Mouse (Mus musculus) liver, embryonic 13.5 days (tissue): ENCODE measurements around the gene 4930474N05Rik. TPM values are rescaled to one million over a fixed set of nuclear protein-coding genes. Genes with fewer than 3 reads are reported as not detected.

Experiments
- ATAC-seq: fragments of 200-750 bp; cut with Nextera tagmentation; 2 replicates; pipeline ENCODE4 v1.8.0; 2017; ENCODE audit warnings: low read depth, mild to moderate bottlenecking, moderate number of reproducible peaks, moderate library complexity
- DNase-seq: peaks from one replicate; pipeline ENCODE4 v3.0.0; 2022
- H3K27ac ChIP-seq: fragments of 300-500 bp; sonication (generic); 2 replicates; pipeline ENCODE4 v1.5.1; 2015; ENCODE audit warnings: moderate library complexity, mild to moderate bottlenecking, inconsistent platforms
- H3K27me3 ChIP-seq: fragments of 300-500 bp; sonication (generic); 2 replicates; pipeline ENCODE4 v1.6.1; 2015; ENCODE audit warnings: mild to moderate bottlenecking, inconsistent platforms
- H3K36me3 ChIP-seq: fragments of 300-500 bp; sonication (generic); 2 replicates; pipeline ENCODE4 v1.6.1; 2015; ENCODE audit warnings: mild to moderate bottlenecking, inconsistent platforms
- H3K4me1 ChIP-seq: fragments of 300-500 bp; sonication (generic); replicated peaks from 2 replicates; pipeline ENCODE4 v1.6.1; 2015; ENCODE audit warnings: inconsistent platforms
- H3K4me2 ChIP-seq: fragments of 300-500 bp; sonication (generic); 2 replicates; pipeline ENCODE4 v1.6.1; 2015; ENCODE audit warnings: inconsistent platforms, mild to moderate bottlenecking, moderate library complexity
- H3K4me3 ChIP-seq: fragments of 300-500 bp; sonication (generic); replicated peaks from 2 replicates; pipeline ENCODE4 v1.5.1; 2015; ENCODE audit warnings: mild to moderate bottlenecking, inconsistent platforms
- H3K9ac ChIP-seq: fragments of 300-500 bp; sonication (generic); 2 replicates; pipeline ENCODE4 v1.6.1; 2015; ENCODE audit warnings: mild to moderate bottlenecking, inconsistent platforms
- H3K9me3 ChIP-seq: fragments of 300-500 bp; sonication (generic); replicated peaks from 2 replicates; pipeline ENCODE4 v1.6.1; 2016; ENCODE audit warnings: inconsistent platforms
- WGBS: fragments of 180-500 bp; shearing (Covaris S2); methylation state at CpG from one replicate; pipeline ENCODE4 v1.1.7; 2015; ENCODE audit not compliant: insufficient replicate concordance; 5-methylcytosine and 5-hydroxymethylcytosine counted together
- polyA plus RNA-seq: library from polyadenylated mRNA; unstranded; fragments of >200 nt; fragmentation: Nextera tagmentation; extraction: Ambion mirVana; gene quantifications from 2 replicates; pipeline ENCODE4 v1.2.1, GENCODE M21; 2015

The 4930474N05Rik gene
- polyA plus RNA-seq: not detected in 2 replicates

DNA sequence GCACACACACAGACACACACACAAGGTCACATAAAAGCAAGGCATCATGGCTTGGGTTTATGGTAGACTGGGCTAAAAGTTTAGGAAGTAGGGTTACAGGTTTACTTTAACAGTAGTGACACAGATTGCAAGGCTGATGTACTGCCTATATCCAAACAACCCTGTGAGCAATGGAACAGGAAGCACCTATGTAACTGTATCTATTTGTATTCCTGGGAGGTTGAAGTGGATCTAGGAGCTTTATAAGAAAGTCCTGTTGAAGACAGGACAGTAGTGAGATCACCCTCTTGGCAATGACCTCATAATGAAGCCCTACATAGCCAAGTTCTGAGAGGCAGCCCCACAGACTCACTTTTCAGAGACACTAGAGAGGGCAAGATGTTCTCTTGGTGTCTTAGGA, at the start of gene 4930474N05Rik:
TSS of gene 4930474N05Rik (plus strand) at position 301 of the 400 bp plus-strand sequence.
- Histone ChIP-seq H3K4me3 (no peak within 1 kb of the TSS), H3K9me3 (no peaks in the 10 kb centered on the region), H3K4me1 (no peaks in the 10 kb centered on the region), H3K36me3 (no peaks in the 10 kb centered on the region), H3K9ac (no peak within 1 kb of the TSS), H3K27ac (no peak within 1 kb of the TSS), H3K27me3 (no peaks in the 10 kb centered on the region), H3K4me2 (no peak within 1 kb of the TSS)
- DNase-seq: no peak
- no peak for ATAC-seq

- no peak overlapping the region for H3K27ac ChIP-seq
Observed at GRCm38 (mm10) chr14:36048746-36049391, 45.8 kb upstream of the 4930474N05Rik start.

DNA sequence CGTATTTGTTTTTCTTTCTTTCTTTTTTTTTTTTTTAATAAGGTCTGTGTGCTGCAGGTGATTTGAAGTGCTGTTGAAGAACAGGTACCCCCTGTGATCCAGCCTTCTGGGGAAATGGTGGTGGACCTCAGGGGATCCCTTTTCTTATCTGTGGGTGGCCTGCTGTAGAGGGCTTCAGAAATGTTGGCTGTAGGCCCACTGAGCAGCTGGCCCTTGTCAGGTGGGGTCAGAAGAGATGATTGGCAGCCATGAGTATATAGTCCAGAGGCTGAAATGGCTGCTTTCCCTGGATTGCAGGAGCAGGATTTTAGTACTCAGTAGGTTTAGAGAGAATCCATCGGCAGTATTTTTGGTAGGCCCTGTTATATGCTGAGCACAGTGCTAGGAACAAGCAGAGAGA, 41.4 kb upstream of the 4930474N05Rik start:
- Histone ChIP-seq H3K4me2 (no peak overlapping the region), H3K4me3 (no peak overlapping the region), H3K27ac (no peak overlapping the region), H3K9me3 (no peaks in the 10 kb centered on the region), H3K9ac (no peak overlapping the region), H3K4me1 (no peaks in the 10 kb centered on the region), H3K36me3 (no peaks in the 10 kb centered on the region), H3K27me3 (no peaks in the 10 kb centered on the region)
- ATAC-seq (no peak), DNase-seq (no peak)
- WGBS: 57% methylated on average over 2 of the region's 2 CpGs

More at GRCm38 (mm10) chr14:36048746-36049391, 45.8 kb upstream of the 4930474N05Rik start:
- Histone ChIP-seq H3K4me3 (no peak overlapping the region), H3K36me3 (no peaks in the 10 kb centered on the region), H3K4me1 (no peaks in the 10 kb centered on the region), H3K9me3 (no peaks in the 10 kb centered on the region), H3K4me2 (no peak overlapping the region), H3K9ac (no peak overlapping the region), H3K27me3 (no peaks in the 10 kb centered on the region)
- no peak for DNase-seq
- no peak for ATAC-seq
- WGBS: 49% methylated on average over 9 of the region's 9 CpGs

- Histone ChIP-seq H3K36me3 (no peaks in the 10 kb centered on the region), H3K27me3 (no peaks in the 10 kb centered on the region), H3K9me3 (no peaks in the 10 kb centered on the region), H3K9ac (no peak overlapping the region), H3K4me2 (no peak overlapping the region), H3K4me3 (no peak overlapping the region), H3K27ac (no peak overlapping the region), H3K4me1 (no peaks in the 10 kb centered on the region)
- ATAC-seq (no peak), DNase-seq (no peak)
- 44% methylated on average over 3 of the region's 3 CpGs for WGBS
Observed at GRCm38 (mm10) chr14:36098528-36098927, 3.8 kb downstream of the 4930474N05Rik start.

GRCm38 (mm10) chr14:36099647-36100046, 4.9 kb downstream of the 4930474N05Rik start:
- ATAC-seq (no peak), DNase-seq (no peak)
- no peak overlapping the region for H3K9ac ChIP-seq
- 57% methylated on average over 1 of the region's 1 CpGs for WGBS
- no peaks in the 10 kb centered on the region for H3K9me3 ChIP-seq
- H3K4me1 ChIP-seq: no peaks in the 10 kb centered on the region
- H3K4me2 ChIP-seq: no peak overlapping the region
- H3K27ac ChIP-seq: no peak overlapping the region
- no peaks in the 10 kb centered on the region for H3K36me3 ChIP-seq
- no peak overlapping the region for H3K4me3 ChIP-seq
- no peaks in the 10 kb centered on the region for H3K27me3 ChIP-seq

DNA sequence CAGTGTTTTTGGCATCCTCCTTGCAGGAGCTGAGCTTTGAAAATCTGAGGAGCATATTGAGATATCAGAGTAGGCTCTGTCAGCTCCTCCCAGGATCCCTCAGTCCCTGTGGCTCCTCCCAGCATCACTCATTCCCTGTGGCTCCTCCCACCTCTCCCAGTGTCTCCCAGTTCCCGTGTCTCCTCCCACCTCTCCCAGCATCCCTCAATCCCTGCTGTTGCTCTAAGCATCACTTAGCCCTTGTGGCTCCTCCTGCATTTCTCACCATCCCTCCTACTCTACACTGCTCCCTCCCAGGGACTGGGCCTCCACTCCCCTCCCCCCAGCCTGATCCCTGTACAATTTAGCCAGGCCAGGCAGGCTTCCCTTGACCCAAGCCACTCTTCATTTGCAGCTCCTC, 6.0 kb downstream of the 4930474N05Rik start:
- Histone ChIP-seq H3K4me2 (no peak overlapping the region), H3K9me3 (no peaks in the 10 kb centered on the region), H3K27me3 (no peaks in the 10 kb centered on the region), H3K4me3 (no peak overlapping the region), H3K27ac (no peak overlapping the region), H3K9ac (no peak overlapping the region), H3K4me1 (no peaks in the 10 kb centered on the region), H3K36me3 (no peaks in the 10 kb centered on the region)
- DNase-seq: no peak
- WGBS: 32% methylated on average over 1 of the region's 1 CpGs
- ATAC-seq: no peak

DNA sequence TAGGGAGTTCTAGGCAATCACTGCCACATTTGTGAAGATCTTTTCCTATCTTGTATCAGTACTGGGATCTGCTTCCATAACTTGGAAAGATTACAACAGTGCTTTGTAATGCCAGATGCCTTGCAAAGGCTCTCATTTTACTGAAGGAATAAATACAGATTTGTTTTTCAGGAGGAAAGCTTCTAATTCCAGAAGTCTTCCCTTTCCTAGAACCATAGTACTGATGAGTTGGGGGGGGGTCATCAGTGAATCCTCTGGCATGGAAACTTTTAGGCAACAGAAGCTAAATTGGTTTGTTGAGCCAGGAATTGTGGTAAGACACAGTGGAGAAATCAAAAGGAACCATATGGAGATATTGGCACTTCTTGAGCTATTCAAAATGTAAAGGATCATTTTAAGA, 19.8 kb downstream of the 4930474N05Rik start:
- no peak overlapping the region for H3K4me2 ChIP-seq
- H3K36me3 ChIP-seq: no peaks in the 10 kb centered on the region
- no peak overlapping the region for H3K9ac ChIP-seq
- ATAC-seq (no peak), DNase-seq (no peak)
- no peaks in the 10 kb centered on the region for H3K27me3 ChIP-seq
- H3K27ac ChIP-seq: no peak overlapping the region
- no peaks in the 10 kb centered on the region for H3K9me3 ChIP-seq
- no peak overlapping the region for H3K4me3 ChIP-seq
- no peaks in the 10 kb centered on the region for H3K4me1 ChIP-seq

- Histone ChIP-seq H3K4me2 (no peak overlapping the region), H3K27me3 (no peaks in the 10 kb centered on the region), H3K36me3 (no peaks in the 10 kb centered on the region), H3K4me3 (no peak overlapping the region), H3K4me1 (no peaks in the 10 kb centered on the region), H3K9ac (no peak overlapping the region), H3K27ac (no peak overlapping the region), H3K9me3 (no peaks in the 10 kb centered on the region)
- DNase-seq: no peak
- WGBS: 46% methylated on average over 2 of the region's 2 CpGs
- ATAC-seq: no peak
Observed at GRCm38 (mm10) chr14:36123775-36124335, 29.1 kb downstream of the 4930474N05Rik start.

GRCm38 (mm10) chr14:36135749-36136148, 41.0 kb downstream of the 4930474N05Rik start:
- ATAC-seq (no peak), DNase-seq (no peak)
- Histone ChIP-seq H3K4me1 (no peaks in the 10 kb centered on the region), H3K36me3 (no peaks in the 10 kb centered on the region), H3K9me3 (no peaks in the 10 kb centered on the region), H3K27me3 (no peaks in the 10 kb centered on the region), H3K4me3 (no peak overlapping the region), H3K4me2 (no peak overlapping the region), H3K9ac (no peak overlapping the region), H3K27ac (no peak overlapping the region)
- WGBS: 64% methylated on average over 3 of the region's 3 CpGs

DNA sequence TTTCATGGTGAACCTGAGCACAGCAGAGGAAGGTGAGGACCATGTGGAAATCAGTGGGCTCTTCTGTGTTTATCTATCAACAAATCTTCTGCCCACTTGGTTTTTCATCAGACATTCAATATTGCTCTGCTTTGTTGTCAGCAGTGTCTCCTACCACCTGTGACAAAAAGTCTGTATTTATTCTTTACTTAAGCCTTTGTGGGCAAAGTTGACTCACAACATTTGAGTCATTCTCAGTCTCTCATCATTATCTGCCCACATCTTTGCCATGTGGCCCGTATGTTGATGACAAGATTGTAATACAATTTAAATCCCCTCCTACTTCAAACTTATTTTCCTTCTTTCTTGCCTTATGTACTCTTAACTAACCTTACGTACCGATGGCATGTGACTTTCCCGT, 43.0 kb downstream of the 4930474N05Rik start:
- Histone ChIP-seq H3K4me2 (no peak overlapping the region), H3K9me3 (no peaks in the 10 kb centered on the region), H3K36me3 (no peaks in the 10 kb centered on the region), H3K4me1 (no peaks in the 10 kb centered on the region), H3K9ac (no peak overlapping the region), H3K27me3 (no peaks in the 10 kb centered on the region), H3K27ac (no peak overlapping the region), H3K4me3 (no peak overlapping the region)
- ATAC-seq: no peak
- DNase-seq: no peak
- 82% methylated on average over 4 of the region's 4 CpGs for WGBS

GRCm38 (mm10) chr14:36145261-36145660, 50.5 kb downstream of the 4930474N05Rik start:
- no peak for ATAC-seq
- H3K27ac ChIP-seq: no peak overlapping the region
- no peak overlapping the region for H3K4me2 ChIP-seq
- no peak overlapping the region for H3K9ac ChIP-seq
- no peak overlapping the region for H3K4me3 ChIP-seq
- no peaks in the 10 kb centered on the region for H3K27me3 ChIP-seq
- H3K36me3 ChIP-seq: no peaks in the 10 kb centered on the region
- H3K4me1 ChIP-seq: no peaks in the 10 kb centered on the region
- no peak for DNase-seq
- H3K9me3 ChIP-seq: no peaks in the 10 kb centered on the region
